Mouse (Mus musculus) hindbrain, postnatal 0 days (tissue): Measurements from ENCODE around the gene Pcsk2. TPM values are rescaled to one million over a fixed set of nuclear protein-coding genes. Genes with fewer than 3 reads are reported as not detected.

Experiments
- ATAC-seq: fragments of 200-750 bp; cut with Nextera tagmentation; 2 replicates; pipeline ENCODE4 v1.8.0; 2017; ENCODE audit warnings: mild to moderate bottlenecking, moderate TSS enrichment, moderate library complexity
- DNase-seq: peaks from one replicate; pipeline ENCODE4 v3.0.0-alpha.2; 2015; ENCODE audit warnings: low spot score
- H3K27ac ChIP-seq: fragments of 300-500 bp; sonication (generic); 2 replicates; pipeline ENCODE4 v1.5.1; 2014; ENCODE audit warnings: mild to moderate bottlenecking
- H3K27me3 ChIP-seq: fragments of 300-500 bp; sonication (generic); 2 replicates; pipeline ENCODE4 v1.6.1; 2014; ENCODE audit warnings: low read length, mixed read lengths; ENCODE audit not compliant: insufficient read depth
- H3K36me3 ChIP-seq: fragments of 300-500 bp; sonication (generic); 2 replicates; pipeline ENCODE4 v1.6.1; 2014; ENCODE audit warnings: low read length, mixed read lengths; ENCODE audit not compliant: insufficient read depth
- H3K4me1 ChIP-seq: fragments of 300-500 bp; sonication (generic); 2 replicates; pipeline ENCODE4 v1.6.1; 2014; ENCODE audit warnings: antibody characterized with exemption, low read length, mixed read lengths; ENCODE audit not compliant: insufficient read depth
- H3K4me2 ChIP-seq: fragments of 300-500 bp; sonication (generic); 2 replicates; pipeline ENCODE4 v1.6.1; 2014; ENCODE audit warnings: low read depth, mild to moderate bottlenecking, low read length, moderate library complexity, mixed read lengths
- H3K4me3 ChIP-seq: fragments of 300-500 bp; sonication (generic); 2 replicates; pipeline ENCODE4 v1.5.1; 2014; ENCODE audit warnings: low read length
- H3K9ac ChIP-seq: fragments of 300-500 bp; sonication (generic); replicated peaks from 2 replicates; pipeline ENCODE4 v1.6.1; 2014; ENCODE audit warnings: mild to moderate bottlenecking, low read length, moderate library complexity, mixed read lengths
- H3K9me3 ChIP-seq: fragments of 300-500 bp; sonication (generic); 2 replicates; pipeline ENCODE4 v1.6.1; 2016; ENCODE audit warnings: low read length, mixed read lengths
- CTCF ChIP-seq: IDR thresholded peaks from 2 replicates; pipeline ENCODE4 v1.5.1; 2016; ENCODE audit warnings: antibody characterized with exemption, control low read depth, low read depth
- WGBS: fragments of 180-500 bp; shearing (Covaris S2); extraction: QIAGEN DNeasy Blood & Tissue Kit; methylation state at CpG from one replicate; pipeline ENCODE4 v1.1.7; 2014; 5-methylcytosine and 5-hydroxymethylcytosine counted together
- polyA plus RNA-seq: library from polyadenylated mRNA; unstranded; fragments of >200 nt; fragmentation: Nextera tagmentation; extraction: Ambion mirVana; gene quantifications from 2 replicates; pipeline ENCODE4 v1.2.1, GENCODE M21; 2015
- total RNA-seq: library from RNA; depleted of rRNA; stranded (reverse); fragments of >200 nt; gene quantifications from 2 replicates; pipeline ENCODE4 v1.2.3, GENCODE M21; 2014

Pcsk2 gene
- total and polyA plus RNA-seq, 2 experiments from 2014 or later = 26.5 to 45.4 TPM

DNA sequence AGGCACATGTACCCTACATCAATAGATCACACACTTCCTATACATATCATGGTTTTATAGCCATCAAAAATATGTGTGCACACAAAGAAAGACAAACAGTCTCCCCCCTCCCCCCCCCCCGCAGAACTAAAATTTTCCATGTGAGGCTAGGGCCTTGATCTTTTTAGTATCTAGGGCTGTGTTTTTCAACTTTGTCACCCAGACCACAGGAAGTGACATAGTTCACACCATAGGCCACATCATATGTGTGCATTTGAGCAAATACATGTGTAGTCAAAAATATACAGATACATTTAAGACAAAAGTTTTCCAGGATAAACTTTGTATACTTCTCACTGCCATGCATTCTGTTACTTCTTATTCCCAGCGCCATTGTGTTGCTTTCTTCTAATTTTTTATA, 293.5 kb downstream of the Pcsk2 start:
- TF ChIP-seq CTCF = no peak
- Histone ChIP-seq H3K9ac (no peak overlapping the region), H3K4me2 (no peak overlapping the region), H3K9me3 (no peaks in the 10 kb centered on the region), H3K27me3 (no peaks in the 10 kb centered on the region), H3K4me3 (no peak overlapping the region), H3K4me1 (no peaks in the 10 kb centered on the region), H3K36me3 (no peaks in the 10 kb centered on the region), H3K27ac (no peak overlapping the region)
- WGBS = 93% methylated on average over 2 of the region's 2 CpGs
- ATAC-seq = no peak
- no peak for DNase-seq

- Histone ChIP-seq H3K4me1 (no peaks in the 10 kb centered on the region), H3K27ac (no peak overlapping the region), H3K9ac (no peak overlapping the region), H3K36me3 (no peaks in the 10 kb centered on the region), H3K27me3 (no peaks in the 10 kb centered on the region), H3K9me3 (no peaks in the 10 kb centered on the region), H3K4me3 (no peak overlapping the region), H3K4me2 (no peak overlapping the region)
- WGBS = 70% methylated on average over 6 of the region's 6 CpGs
- no peak for ATAC-seq
- no peak for DNase-seq
- TF ChIP-seq CTCF = no peak
Observed at GRCm38 (mm10) chr2:143840895-143841294, 294.9 kb downstream of the Pcsk2 start.

- DNase-seq (no peak), ATAC-seq (no peak)
- no peak overlapping the region for H3K4me2 ChIP-seq
- TF ChIP-seq CTCF = no peak
- H3K9ac ChIP-seq = no peak overlapping the region
- H3K4me3 ChIP-seq = no peak overlapping the region
- no peaks in the 10 kb centered on the region for H3K9me3 ChIP-seq
- no peak overlapping the region for H3K27ac ChIP-seq
- no peaks in the 10 kb centered on the region for H3K36me3 ChIP-seq
- no peaks in the 10 kb centered on the region for H3K27me3 ChIP-seq
- no peaks in the 10 kb centered on the region for H3K4me1 ChIP-seq
- WGBS = 81% methylated on average over 7 of the region's 7 CpGs
Observed at GRCm38 (mm10) chr2:143841536-143841935, 295.6 kb downstream of the Pcsk2 start.

DNA sequence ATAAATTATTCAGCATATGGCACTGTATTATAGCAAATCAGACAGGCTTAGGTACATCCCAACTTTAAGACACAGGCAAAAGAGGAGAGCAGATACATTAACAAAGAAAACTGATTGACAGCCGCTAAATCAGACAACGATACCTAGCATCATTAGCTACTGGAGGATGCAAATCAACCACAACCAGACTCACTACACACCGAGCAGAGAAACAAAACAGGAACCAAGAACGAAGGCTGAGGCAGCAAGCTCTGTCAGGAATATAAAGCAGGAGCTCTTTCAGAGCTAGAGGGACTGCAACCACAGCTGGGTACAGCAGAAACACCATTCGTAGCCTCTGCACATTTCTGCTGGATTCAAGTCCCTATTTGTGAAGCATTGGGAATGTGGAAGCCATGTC, 298.8 kb downstream of the Pcsk2 start:
- Histone ChIP-seq H3K4me2 (no peak overlapping the region), H3K9ac (no peak overlapping the region), H3K27me3 (no peaks in the 10 kb centered on the region), H3K9me3 (no peaks in the 10 kb centered on the region), H3K27ac (no peak overlapping the region), H3K4me1 (no peaks in the 10 kb centered on the region), H3K4me3 (no peak overlapping the region), H3K36me3 (no peaks in the 10 kb centered on the region)
- no peak for DNase-seq
- TF ChIP-seq CTCF = no peak
- 66% methylated on average over 5 of the region's 5 CpGs for WGBS
- no peak for ATAC-seq

DNA sequence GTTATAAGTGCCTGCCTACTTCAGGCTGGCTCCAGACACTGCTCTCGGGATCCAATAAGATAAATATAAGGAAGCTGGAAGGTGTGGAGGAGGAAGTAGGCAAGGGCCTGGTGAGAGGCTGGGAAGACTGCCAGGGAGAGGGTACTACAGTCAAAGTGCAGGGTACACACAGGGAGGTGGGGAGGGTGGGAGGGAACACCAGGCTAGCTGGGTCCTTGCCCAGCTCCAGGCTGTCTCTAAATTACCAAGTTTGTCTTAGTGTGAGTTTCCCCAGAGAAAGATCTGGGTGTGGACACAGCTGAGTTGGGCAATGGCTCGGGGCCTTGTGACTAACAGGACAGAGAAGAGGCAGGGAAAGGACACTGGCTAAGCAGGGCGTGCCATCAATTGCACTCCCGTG, 300.8 kb downstream of the Pcsk2 start:
- Histone ChIP-seq H3K4me3 (no peak overlapping the region), H3K27me3 (no peaks in the 10 kb centered on the region), H3K27ac (no peak overlapping the region), H3K36me3 (no peaks in the 10 kb centered on the region), H3K9ac (no peak overlapping the region), H3K4me1 (no peaks in the 10 kb centered on the region), H3K4me2 (no peak overlapping the region), H3K9me3 (no peaks in the 10 kb centered on the region)
- TF ChIP-seq CTCF = no peak
- DNase-seq = no peak
- ATAC-seq = no peak
- WGBS = 53% methylated on average over 4 of the region's 4 CpGs

DNA sequence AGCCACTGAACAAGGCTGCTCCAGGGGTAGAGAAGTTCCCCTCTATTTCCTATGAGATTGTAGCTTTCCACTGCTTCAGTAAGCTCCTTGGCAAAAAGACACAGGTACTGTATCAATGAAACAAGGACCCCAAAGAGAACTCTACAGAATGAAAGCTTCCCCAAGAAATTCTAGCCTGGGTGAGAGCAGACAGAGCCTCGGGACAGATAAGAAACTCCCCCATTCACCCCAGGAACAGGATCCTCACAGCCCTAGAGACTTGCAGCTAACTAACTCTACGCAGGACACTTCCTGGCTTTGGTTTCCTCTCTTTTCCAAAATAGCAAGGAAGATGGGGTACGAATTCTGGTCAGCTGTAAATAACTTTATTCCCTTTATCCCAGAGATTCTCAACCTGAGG, 301.3 kb downstream of the Pcsk2 start:
- WGBS = 65% methylated on average over 3 of the region's 3 CpGs
- H3K9ac ChIP-seq = no peak overlapping the region
- ATAC-seq (no peak), DNase-seq (no peak)
- 0 out of 2 replicates have a peak, but pooled peaks cover 2% of the 10 kb centered on the region for H3K4me1 ChIP-seq
- H3K36me3 ChIP-seq = no peaks in the 10 kb centered on the region
- TF ChIP-seq CTCF = no peak
- H3K9me3 ChIP-seq = no peaks in the 10 kb centered on the region
- no peaks in the 10 kb centered on the region for H3K27me3 ChIP-seq
- no peak overlapping the region for H3K27ac ChIP-seq
- H3K4me2 ChIP-seq = no peak overlapping the region
- no peak overlapping the region for H3K4me3 ChIP-seq

DNA sequence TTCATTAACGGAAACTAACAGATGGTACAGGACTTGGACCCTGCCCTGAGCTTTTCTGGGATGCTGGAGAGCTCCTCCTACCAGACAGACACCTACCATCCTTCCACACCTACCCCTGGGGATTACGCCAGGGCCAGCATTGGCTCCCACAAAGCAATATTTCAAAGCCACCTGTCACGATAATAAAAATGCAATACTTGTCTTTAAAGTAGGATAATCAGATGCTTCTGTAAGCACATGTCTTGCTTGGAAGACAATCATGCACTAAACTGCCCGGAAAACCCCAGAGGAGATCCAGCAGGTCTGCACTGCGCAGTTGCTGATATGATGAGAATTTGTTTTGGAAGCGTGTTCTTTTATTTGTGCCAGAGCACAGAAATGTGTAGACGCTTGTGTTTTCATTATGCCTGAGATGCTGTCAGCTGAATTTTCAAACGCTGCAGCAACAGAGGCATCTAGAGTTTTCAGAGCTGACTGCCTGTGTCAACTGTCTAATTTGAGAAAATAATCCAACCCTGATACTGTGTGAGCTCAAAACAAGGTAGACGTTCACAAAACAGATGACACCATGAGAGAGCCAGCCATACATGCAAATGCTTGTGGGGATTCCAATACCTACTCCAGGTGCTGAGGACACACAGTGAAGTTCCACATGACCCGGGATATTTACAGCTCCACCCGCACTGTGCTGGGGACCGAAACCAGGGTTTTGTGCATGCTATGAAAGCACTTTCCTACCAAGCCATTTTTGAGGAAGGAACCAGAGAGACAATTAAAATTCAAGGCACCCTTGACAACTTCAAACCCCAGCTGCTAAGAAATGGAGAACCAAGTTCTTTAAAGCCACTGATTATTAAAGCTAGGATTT, 305.6 kb downstream of the Pcsk2 start:
- no peaks in the 10 kb centered on the region for H3K27me3 ChIP-seq
- no peak overlapping the region for H3K9ac ChIP-seq
- WGBS = 59% methylated on average over 12 of the region's 12 CpGs
- H3K4me3 ChIP-seq = no peak overlapping the region
- H3K27ac ChIP-seq = 0 out of 2 replicates have a peak overlapping the region, but pooled peaks have one; percentile 15
- no peak for TF ChIP-seq CTCF
- DNase-seq = peak; percentile 39
- H3K36me3 ChIP-seq = no peaks in the 10 kb centered on the region
- H3K4me2 ChIP-seq = 0 out of 2 replicates have a peak overlapping the region, but pooled peaks have one; percentile 3
- 0 out of 2 replicates have a peak, but pooled peaks cover 4% of the 10 kb centered on the region for H3K4me1 ChIP-seq
- no peaks in the 10 kb centered on the region for H3K9me3 ChIP-seq
- no peak for ATAC-seq
